Mouse (Mus musculus) telencephalon, adult 2 months (tissue): ENCODE measurements around the gene Ttll12.

Experiments used
- DNase-seq: peaks from one replicate; pipeline ENCODE4 v3.0.0-alpha.2; 2011; ENCODE audit warnings: low read depth, low spot score

Gene Ttll12

DNA sequence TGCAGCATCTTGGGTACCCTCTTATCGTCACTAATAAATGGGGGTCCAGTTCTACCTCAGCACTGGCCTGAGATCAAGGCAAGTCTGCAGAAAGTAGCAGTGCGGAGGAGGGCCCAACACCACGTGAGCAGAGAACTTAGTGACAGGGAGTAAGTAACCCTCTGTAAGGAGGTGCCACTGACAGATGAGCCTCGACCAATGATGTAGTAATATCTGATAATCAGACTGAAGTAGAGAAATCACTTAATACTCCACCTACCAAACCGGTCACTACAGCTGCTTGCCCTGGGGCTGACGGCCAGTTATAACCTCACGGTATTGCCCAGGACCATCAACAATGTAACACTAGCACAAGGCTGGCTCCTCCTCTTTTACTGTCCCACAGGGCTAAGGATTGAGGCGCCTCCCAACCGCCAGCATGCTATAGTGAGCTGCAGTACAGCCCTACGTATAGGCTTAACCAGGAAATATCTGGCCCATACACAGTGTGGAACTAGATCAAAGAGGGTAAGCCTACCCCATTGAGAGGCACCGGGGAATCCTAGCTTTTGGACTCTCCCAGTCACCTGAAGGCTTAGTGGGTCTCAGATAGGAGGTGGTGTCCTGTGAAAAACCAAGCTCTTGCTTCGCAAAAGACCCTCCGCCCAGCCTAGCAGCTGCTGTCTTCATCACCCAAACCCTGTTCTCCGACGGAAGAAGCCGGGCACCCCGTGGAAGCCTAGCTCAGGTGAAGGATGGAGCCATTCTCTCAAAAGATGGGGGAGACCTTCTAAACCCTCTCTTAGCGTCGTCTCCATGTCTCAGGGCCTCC, 1.1 kb downstream of the Ttll12 start:
- DNase-seq = no peak

DNA sequence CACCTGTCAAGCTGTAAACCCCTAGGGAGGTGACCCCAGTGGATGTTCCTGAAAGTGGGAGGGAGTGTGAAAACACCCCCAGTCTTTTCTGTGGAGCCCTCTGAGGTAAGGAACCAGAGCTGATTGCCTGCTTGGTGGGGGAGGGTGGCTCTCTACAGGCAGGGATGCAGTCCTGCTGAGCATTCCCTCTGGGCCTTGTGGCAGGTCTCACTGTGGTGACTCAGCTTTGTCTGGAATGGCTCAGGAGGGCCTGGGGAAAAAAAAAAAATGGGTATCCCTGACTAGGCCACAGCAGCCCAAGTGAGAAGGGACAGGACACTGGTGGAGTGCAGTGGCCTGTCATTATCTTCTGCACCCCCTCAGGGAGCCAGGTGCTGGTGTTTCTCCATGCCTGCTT, 1.8 kb downstream of the Ttll12 start:
- DNase-seq = no peak

DNA sequence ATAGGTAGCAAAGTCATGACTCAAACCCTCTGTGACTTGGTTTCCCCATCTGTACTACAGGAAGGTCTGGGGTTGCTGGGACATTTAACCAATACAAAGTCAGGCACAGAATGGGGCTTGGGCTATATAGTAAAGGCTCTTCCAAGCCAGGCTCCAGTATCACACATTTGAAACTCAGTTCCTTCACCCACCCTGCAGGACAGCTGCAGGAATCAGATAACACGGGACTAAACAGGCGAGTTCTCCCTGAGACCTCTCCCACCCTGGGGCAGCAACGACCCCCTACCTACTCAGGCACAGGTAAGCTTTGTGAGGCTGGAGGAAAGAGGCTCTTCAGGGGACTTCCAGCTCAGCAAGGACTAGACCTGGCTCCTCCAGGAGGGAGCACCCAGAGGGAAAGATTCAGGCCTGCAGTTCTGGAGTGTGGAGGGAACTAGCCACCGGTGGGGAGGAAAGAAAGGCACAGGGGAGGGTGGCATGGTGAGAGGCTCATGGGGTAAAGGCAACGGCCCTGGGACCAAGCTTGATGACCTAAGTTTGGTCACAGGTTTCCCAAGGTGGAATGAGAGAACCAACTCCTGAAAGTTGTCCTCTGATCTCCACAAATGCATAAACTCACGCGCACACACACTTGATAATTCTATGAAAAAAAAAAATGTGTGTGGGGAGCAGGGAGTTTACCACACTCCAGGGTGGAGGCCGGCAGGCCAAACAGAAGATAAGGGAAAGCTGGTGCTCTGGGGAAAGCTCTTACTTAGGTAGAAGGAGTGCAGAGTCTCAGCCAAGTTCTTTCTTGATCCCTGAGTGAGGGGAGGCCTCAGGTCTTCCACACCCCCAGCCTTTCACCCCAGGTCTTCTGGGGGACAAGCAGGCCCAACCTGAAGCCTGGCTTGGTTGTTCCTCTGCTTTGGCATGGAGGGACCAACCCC, 2.4 kb downstream of the Ttll12 start:
- DNase-seq = no peak

DNA sequence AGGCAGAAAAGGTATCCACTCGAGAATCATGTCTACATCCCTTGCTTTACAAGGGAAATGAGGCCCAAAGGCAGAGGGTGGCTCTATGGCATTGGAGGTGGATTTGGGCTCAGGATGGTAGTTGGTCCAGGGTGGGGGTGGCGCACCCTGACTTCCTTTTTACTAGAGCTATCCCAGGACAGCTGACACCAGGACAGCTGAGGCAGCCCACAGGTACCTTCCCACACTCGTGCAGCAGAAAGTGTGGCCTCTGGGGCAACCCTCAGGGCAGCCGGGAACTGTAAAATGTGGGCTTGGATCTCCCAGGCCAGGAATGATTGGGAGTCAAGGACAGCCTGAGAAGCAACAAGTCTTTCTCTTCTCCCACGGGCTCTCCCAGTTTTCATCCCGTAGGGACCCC, 3.2 kb downstream of the Ttll12 start:
- no peak for DNase-seq

DNA sequence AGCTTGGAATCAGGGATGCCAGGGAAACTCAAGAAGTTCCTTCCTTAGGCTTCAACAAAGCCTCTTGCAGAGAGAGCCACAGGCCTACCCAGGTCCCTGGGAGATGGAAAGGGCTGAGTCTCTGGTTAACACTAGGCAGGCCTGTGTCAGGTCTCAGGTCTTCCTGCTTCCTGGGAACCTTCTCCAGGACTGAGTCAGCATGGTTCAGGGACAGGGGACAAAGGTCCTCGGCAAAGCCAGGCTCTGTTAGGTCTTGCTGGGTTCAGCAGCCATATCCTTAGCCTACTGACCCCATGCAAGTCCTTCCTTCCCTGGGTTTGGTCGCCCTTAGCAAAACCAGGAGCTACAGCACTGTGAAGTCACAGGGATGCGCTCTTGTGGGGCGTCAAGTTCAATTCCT, 4.1 kb downstream of the Ttll12 start:
- DNase-seq = no peak

DNA sequence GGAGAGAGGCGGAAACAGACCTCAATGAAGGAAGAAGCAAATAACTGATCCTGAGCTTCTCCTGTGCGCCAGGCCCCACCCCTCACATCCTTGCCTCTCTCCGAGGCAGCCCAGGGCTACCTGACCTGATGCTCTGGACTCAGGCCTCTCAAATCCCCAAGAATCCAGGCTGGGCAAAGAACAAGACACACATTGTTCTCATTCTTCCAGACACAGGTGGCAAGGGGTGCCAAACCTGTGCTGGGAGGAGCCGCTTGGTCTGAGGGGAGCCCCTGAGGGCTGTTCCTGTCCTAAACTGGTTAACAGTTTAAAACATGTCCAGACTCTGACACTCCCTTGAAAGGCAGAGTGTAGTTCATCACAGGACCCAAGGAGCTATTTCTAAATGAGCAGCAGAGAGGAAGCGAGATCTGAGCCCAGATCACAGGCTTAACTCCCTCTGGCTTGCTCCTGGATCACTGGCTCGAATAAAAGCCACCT, 10.2 kb downstream of the Ttll12 start:
- no peak for DNase-seq

DNA sequence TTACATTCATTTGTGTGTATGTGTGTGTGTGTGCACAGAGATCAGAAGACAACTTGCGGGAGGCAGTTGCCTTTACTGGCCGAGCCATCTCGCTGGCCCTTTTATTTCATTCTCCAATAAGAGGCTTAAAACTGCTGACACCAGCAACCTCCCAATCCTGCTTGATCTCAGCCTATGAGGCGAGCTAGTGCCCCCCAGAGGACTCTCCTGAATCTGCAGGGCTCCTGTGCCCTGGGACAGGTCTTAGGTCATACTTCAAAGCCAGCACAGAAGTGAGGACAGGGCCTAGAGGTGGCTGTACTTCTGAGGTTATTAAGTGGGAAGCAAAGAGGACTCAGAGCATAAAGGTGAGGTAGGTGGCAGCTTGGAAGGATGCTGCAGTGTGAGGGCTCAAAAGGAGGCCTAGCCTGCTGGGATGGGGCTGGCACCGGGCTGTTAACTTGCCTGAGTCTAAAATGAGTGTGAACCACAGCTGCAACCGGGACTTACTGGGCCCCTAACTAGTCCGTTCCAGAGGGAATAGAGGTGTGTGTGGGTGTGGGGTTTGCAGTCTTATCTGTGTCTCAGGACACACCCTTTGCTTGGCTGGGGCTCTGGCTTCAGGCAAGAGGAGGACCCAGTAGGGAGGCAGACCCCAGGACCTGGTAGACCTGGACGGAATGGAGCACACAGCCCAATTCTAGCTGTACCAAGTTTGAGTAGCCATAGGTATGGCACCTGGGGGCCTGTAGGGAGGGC, 11.4 kb downstream of the Ttll12 start:
- no peak for DNase-seq

DNA sequence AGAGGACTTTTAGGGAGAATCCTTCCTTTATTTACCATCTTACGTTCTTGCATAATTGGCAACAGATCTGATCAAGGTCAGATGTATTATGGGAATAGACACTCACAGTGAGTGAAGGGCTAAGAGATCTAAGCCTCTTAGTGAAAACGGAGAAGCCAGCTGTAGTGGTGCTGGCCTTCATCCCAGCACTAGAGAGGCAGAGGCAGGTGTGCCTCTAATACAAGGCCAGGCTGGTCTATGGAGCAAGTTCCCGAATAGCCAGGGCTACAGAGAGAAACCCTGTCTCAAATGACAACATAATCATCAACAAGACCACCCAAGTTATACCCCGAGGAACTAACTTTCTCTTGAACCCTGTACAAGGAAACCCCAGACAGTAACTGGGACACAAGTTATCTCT, 12.0 kb downstream of the Ttll12 start:
- DNase-seq = no peak

DNA sequence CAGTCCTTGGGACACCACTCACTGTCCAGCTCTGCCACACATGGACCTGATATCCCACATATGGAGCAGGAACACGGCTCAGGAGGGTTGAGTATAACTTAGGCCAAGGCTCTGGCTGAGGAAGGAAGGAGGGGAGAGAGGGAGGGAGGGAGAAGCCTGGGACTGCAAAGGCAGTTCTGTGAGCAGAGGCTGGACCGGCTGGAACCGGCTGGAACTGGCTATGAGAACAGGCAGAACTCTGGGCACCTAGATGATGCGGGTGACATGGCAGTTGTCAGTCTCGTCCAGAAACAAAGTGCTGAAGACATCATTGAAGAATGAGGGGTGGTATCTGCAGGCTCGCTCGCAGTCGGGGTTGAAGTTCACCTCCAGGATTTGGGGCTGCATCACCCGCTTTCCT, 18.3 kb downstream of the Ttll12 start:
- DNase-seq = no peak

DNA sequence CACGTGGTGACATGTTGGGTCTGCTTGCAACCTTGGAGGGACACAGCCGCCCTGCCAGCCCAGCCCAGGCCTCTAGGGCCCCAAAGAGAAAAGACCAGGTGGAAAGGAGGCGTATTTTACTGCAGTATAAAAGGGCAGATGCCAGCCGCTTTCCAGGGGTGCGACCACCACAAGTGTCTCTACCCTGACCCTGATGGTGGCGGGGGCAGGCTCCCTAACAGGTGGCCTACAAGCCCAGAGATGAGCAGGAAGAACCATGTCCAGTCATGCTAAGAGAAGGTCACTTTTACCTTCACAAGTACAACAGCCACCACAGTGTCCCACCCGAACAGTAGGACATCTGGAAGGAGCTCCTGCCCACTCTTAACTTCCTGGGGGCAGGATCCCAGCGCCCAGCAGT, 19.4 kb downstream of the Ttll12 start:
- no peak for DNase-seq

DNA sequence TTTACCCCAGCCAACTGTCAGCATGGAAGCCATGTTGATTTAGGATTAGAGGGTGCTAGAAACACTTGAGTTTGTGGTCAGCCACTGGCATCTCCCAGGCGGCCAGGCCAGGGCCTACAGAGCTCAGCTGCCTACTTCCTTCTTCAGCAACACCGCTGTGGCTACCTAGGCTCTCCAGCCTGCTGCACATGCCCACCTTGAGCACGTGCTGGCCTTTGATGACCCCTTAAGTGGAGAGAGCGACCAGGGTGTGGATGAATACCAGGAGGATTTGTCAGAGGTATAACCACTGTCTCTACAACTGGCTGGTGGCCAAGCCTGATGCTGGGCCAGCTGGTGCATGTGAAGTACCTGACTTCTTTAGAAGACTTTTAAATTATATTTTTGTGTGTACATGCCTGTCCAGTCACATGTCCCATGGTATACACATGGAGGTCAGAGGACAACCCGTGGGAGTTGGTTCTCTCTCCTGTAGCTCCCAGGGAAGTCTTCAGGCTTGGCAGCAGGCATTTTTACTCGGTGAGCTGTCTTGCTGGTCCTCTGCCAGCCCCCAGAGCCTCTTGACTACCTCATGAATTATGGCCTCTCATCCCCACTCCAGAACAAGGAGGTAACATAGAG, 20.1 kb downstream of the Ttll12 start:
- DNase-seq = no peak

DNA sequence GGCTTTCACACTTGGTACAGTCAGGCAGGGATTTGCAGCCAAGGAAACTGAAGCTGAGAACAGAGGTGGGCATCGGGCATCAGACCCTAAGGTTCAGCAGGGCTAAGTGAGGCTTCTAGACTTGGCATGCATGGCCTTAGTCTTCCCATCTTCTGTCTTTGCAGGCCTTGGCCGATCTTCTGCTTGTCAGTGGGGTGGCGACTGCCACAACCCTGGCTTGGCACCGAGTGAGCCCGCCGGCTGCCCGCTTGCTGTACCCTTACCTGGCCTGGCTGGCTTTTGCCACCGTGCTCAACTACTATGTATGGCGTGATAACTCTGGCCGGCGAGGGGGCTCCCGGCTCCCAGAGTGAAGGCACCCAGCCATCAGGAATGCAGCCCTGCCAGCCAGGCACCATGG, 21.4 kb downstream of the Ttll12 start:
- DNase-seq = no peak

DNA sequence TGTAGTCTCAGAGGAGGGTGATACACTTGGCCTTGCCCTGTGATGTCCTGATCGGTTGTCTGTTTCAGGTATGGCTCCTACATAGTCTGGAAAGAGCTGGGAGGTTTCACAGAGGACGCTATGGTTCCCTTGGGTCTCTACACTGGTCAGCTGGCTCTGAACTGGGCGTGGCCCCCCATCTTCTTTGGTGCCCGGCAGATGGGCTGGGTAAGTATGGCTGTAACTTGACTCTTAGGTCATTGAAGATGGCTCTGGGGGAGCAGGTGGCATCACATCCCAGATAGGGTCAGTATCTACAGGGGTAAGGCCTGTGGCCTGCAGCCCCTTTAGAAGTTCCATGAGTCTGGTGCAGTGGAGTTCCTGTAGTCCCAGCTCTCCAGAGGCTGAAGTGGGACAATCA, 22.8 kb downstream of the Ttll12 start:
- DNase-seq = no peak

DNA sequence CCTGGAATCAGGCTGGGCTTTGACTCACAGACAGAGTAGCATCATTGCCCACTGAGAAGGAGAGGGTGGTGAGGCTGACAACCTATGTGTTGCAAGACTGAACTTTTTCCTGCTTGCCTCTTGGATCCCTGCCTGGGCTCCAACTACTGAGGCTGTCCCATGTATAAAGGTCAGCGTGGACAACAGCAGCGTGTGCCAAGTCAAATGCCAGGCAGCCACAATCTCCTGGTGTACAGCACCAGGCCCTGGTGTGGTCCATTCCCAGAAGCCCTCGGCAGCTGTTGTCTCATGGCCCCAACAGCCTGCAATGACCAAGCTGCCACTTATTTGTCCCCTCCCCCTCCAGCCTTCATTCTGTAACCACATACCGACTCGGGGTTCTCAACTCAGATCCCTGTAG, 23.3 kb downstream of the Ttll12 start:
- no peak for DNase-seq

DNA sequence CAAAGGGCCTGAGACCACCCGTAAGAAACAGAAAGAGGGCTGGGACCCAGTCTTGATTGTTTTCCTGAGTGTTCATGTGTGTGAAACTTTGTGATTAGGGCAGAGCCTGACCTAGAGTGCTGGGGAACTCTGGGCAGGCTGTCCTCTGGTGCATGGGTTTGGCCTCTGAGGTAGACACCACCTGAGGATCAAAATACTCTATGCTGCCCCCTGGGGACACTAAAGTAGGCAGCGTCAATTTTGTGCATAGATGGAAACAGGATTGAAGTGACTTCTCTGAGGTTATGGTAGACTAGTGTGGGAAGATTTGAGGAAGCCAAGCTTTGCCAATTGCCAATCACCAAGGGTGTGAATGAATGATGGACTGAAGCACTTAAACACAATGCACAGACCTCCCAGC, 24.3 kb downstream of the Ttll12 start:
- no peak for DNase-seq

DNA sequence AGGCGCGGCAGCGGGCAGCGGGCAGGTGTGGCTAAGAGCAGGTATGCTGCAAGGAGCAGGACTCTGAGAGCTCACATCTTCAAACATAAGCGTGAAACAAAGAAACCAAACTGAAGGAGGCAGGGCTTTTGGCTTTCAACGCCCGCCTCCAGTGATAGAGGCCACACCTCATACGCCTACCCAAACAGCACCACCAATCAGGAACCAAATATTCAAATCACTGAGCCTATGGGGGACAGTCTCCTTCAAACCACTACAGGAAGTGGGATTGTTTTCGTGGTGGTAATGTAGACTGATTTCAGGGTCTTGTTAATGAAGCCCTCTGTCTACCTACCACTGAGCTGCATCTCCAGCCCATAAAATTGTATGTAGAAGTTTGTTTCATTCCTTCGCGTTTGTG, 25.3 kb downstream of the Ttll12 start:
- DNase-seq = no peak

DNA sequence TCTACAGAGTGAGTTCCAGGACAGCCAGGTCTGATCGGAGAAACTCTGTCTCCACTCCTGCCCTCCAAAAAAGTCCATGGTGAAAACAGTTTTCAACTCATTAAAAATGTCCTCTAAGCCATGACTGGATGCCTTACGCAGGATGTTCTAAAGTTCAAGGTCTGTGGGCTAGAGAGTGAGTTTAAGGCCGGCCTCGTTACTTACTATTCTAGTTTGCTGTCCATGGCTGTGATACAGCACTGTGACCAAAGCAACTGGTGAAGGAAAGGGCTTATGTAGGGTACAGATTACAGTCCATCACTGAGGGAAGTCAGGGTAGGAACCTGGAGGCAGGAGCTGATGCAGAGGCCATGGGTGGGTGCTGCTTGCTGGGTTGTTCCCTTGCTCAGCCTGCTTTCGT, 26.4 kb downstream of the Ttll12 start:
- DNase-seq = no peak

DNA sequence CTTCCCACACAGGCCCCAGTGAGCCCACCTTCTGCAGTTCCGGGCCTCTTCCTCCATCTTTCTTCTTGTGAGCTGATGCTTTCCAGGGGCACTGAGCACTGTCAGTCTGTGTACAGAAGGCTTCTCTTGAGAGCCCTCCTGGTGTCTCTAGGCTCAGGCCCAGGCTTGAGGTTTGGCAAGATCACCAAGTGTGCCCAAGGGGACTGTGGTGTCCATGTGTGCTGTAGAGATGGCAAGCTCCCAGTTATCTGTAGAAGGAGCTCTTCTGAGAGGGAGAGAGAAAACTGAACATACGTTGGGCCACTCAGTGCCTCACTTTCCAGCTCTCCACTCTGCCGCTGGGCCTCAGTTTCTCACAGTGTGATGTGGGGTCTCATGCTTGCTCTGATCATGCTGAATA, 27.2 kb downstream of the Ttll12 start:
- no peak for DNase-seq

DNA sequence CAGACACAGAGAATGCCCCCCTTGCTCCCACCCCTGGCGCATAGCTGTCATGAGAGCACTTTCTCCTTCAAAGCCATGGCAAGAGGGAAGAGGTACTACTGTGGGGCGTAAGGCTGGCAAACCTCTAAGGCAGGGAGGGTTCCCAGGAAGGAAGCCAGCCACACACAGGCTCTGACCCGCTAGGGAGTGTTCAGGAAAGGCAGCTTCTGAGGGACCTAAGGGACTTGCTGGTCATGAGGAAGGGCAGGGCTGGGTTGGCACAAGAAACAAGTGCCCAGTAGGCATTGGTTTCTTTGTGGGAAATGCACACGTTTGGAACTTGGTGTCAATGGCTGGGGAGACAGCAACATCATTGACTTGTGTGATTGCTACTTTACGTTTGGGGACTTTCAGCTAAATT, 29.0 kb downstream of the Ttll12 start:
- DNase-seq = no peak

DNA sequence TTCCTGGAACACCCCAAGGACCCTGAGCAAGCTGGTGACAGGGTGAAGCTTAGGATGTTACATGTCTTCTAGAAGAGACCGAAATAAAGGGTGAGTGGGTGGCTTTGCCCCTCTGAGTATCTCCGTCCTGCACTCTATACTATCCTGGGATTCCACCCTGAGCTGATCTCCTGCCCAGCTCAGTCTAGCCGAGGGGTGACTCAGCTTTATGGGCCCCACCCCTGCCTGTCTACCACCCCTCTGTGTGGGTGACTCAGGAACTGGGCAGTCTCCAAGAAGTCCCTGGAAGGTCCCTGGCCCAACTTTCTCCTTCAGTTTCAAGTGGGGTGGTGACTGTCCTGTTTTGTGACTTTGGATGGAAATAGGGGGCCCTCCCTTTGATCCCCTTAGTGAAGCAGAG, 29.5 kb downstream of the Ttll12 start:
- DNase-seq = no peak

DNA sequence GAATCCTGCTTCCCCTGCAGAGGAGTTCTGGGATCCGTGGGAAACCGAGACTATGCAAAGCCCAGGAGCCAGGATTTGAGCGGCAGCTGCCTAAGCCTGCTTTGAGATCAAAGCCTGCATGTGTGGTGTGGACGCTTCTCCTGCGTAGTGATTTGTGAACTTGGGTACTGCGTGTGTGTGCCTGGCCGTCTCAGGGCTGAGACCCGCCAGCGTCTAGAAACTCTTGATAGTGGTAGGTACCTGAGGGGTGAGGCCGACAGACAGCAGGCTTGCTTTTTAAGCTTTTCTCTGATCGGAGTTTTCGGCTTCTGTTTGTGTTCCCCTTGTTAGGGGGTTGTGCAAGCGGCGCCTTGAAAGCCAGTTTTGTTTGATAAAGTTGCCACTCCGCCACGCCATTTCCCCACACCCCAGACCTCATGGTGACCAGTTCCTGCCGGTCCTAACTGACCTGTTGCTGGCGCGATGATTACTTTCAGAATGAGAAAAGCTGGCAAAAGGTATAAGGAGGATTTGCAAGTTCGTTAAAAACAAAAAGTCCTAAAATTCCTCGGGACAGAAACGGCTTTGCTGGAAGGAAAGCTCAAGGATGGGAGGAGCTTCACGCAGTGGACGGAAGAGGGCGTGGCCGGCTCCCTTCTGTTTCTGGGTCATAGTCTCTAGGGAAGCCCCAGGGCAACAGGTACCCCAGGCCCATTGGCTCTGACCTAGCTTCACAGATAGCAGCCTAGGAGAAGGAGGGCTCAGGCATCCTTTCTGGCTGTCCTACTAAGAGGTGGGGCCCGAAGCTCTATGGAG, 30.9 kb downstream of the Ttll12 start:
- no peak for DNase-seq
